Mouse (Mus musculus) gastrocnemius, postnatal 4 days (tissue): Measurements from ENCODE around the gene Slc6a21. TPM values are rescaled to one million over a fixed set of nuclear protein-coding genes. Genes with fewer than 3 reads are reported as not detected.

Source experiments
- DNase-seq, 2 experiments: peaks; one replicate each; pipeline ENCODE4 v3.0.0; 2021 to 2022; ENCODE audit warnings: low spot score in 2 of 2, mixed read lengths in 2 of 2
- long read RNA-seq, 2 experiments: library from polyadenylated mRNA; stranded (forward); transcript quantifications; one replicate each; pipeline ENCODE4 v2.0.0; 2021
- total RNA-seq, 2 experiments: library from RNA; stranded (reverse); gene quantifications; 2 replicates each; pipeline ENCODE4 v1.2.3; 2021

The Slc6a21 gene
- not detected for total RNA-seq
- long read RNA-seq, experiment 1, result 0 reads
- long read RNA-seq, experiment 2, result 0 reads

- peak; percentile 51 to 64 for DNase-seq
Measured at GRCm38 (mm10) chr7:45277136-45277760, at the start of gene Slc6a21. TSS of gene Slc6a21 (plus strand) at chr7:45277513.

- no peak for DNase-seq
Measured at GRCm38 (mm10) chr7:45228548-45228947, 48.8 kb upstream of the Slc6a21 start.

GRCm38 (mm10) chr7:45229046-45229445 lies 48.3 kb upstream of the Slc6a21 start:
- DNase-seq, result no peak

GRCm38 (mm10) chr7:45229459-45230203 lies 47.7 kb upstream of the Slc6a21 start:
- DNase-seq, result no peak

GRCm38 (mm10) chr7:45231192-45231591 lies 46.1 kb upstream of the Slc6a21 start:
- DNase-seq, result no peak

- DNase-seq, result no peak
Measured at GRCm38 (mm10) chr7:45231941-45232340, 45.4 kb upstream of the Slc6a21 start.

- no peak for DNase-seq
Measured at GRCm38 (mm10) chr7:45232716-45233465, 44.4 kb upstream of the Slc6a21 start.

GRCm38 (mm10) chr7:45233580-45234332 lies 43.6 kb upstream of the Slc6a21 start:
- DNase-seq, result no peak

- no peak for DNase-seq
Measured at GRCm38 (mm10) chr7:45234333-45234841, 42.9 kb upstream of the Slc6a21 start.

GRCm38 (mm10) chr7:45234922-45235571 lies 42.3 kb upstream of the Slc6a21 start:
- DNase-seq, result no peak

- DNase-seq, result no peak
Measured at GRCm38 (mm10) chr7:45235656-45236180, 41.6 kb upstream of the Slc6a21 start.

GRCm38 (mm10) chr7:45237747-45238699 lies 39.3 kb upstream of the Slc6a21 start:
- DNase-seq, result no peak

- DNase-seq, result no peak
Measured at GRCm38 (mm10) chr7:45238723-45239496, 38.4 kb upstream of the Slc6a21 start, which contains the start of gene Cd37. TSS of gene Cd37 (minus strand) at chr7:45239115.

GRCm38 (mm10) chr7:45240109-45240508 lies 37.2 kb upstream of the Slc6a21 start:
- DNase-seq, result no peak

GRCm38 (mm10) chr7:45240633-45241388 lies 36.5 kb upstream of the Slc6a21 start, which contains the start of gene Slc6a16:
TSS of gene Slc6a16 (plus strand) at chr7:45241085.
- DNase-seq, result no peak

GRCm38 (mm10) chr7:45241389-45241749 lies 35.9 kb upstream of the Slc6a21 start:
- no peak for DNase-seq

- DNase-seq, result no peak
Measured at GRCm38 (mm10) chr7:45247666-45248065, 29.6 kb upstream of the Slc6a21 start.
